20 mouse cellular contexts compared by ENCODE assay signal in the genomic region with DNA sequence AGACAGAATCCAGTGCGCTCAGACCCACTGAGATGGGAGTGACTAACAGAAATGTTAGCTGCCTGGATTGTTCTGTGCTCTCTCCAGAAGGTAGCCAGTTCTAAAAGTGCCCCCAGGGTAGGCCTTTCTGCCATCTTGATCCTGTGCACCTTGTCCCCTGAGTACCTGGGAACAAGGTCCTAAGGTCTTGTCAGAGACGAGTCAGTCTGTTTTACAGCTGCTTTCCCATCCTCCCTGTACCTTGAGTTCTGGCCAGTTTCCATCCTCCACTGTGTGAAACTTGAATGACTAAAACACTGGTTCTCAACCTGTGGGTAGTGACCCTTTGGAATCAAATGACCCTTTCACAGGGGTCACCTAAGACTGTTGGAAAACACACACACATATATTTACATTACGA. TPM values are rescaled to one million over a fixed set of nuclear protein-coding genes. Genes with fewer than 3 reads are reported as not detected.
A peak's percentile ranks its signal among the peaks of the same experiment; 100 is the strongest.
DNase-seq lines count a peak whose midpoint lies in the region; ATAC-seq lines count a peak whose summit lies in the region.
"Had no signal": no experiment of that assay in that cellular context is flagged by ENCODE, and none has a peak within 500 bp of the region (broad histone marks: within the 10 kb centered on the region; RNA-seq: fewer than 3 reads in every experiment).

No protein-coding gene starts in this region.

- ATAC-seq in kidney, embryonic 15.5 days (replicated peaks; ENCODE audit: low FRiP score), result no peak
- no peak for ATAC-seq in kidney, embryonic 14.5 days (ENCODE audit: low FRiP score, low TSS enrichment)
- no peak for ATAC-seq in limb, embryonic 15.5 days (ENCODE audit: insufficient number of reproducible peaks, low FRiP score, low TSS enrichment, low read depth)
- ATAC-seq: activated CD4-positive, CD25-positive, alpha-beta regulatory T cell, adult 4 months; forebrain, embryonic 14.5 days; Patski had no signal

- no peak overlapping the region for H3K9ac ChIP-seq in kidney, embryonic 15.5 days
- H3K9ac ChIP-seq in kidney, embryonic 14.5 days (ENCODE audit: low read depth, low read length), result no peak overlapping the region
- no peak overlapping the region for H3K9ac ChIP-seq in limb, embryonic 15.5 days
- H3K9ac ChIP-seq: heart, embryonic 13.5 days; hindbrain, embryonic 12.5 days had no signal

- DNase-seq in kidney, adult 11 months, result peak; percentile 28
- no peak for DNase-seq in kidney, adult 18-20 months
- peak; percentile 33 to 46 for DNase-seq in kidney, postnatal 36 days
- no peak for DNase-seq in lung, adult 18-20 months
- DNase-seq: adrenal gland, adult 2 months; adrenal gland, postnatal 25 days; cerebellum, adult 18-20 months; cerebellum, adult 9-11 months; cerebellum, postnatal 36 days; heart, postnatal 36 days had no signal

- no peaks in the 10 kb centered on the region for H3K9me3 ChIP-seq in kidney, embryonic 15.5 days (replicated peaks)
- H3K9me3 ChIP-seq in kidney, embryonic 14.5 days (ENCODE audit: control insufficient read depth, low read length), result no peaks in the 10 kb centered on the region
- no peaks in the 10 kb centered on the region for H3K9me3 ChIP-seq in limb, embryonic 15.5 days
- H3K9me3 ChIP-seq: embryonic facial prominence, embryonic 10.5 days; heart, embryonic 13.5 days; hindbrain, embryonic 12.5 days had no signal

- H3K36me3 ChIP-seq in kidney, embryonic 15.5 days, result no peaks in the 10 kb centered on the region
- no peaks in the 10 kb centered on the region for H3K36me3 ChIP-seq in kidney, embryonic 14.5 days (ENCODE audit: control insufficient read depth, insufficient read depth, low read length)
- H3K36me3 ChIP-seq in limb, embryonic 15.5 days, result no peaks in the 10 kb centered on the region
- H3K36me3 ChIP-seq: embryonic facial prominence, embryonic 10.5 days; heart, embryonic 13.5 days; hindbrain, embryonic 12.5 days had no signal

- H3K4me1 ChIP-seq in kidney, embryonic 15.5 days, result peaks cover 22% of the 10 kb centered on the region
- 0 out of 2 replicates have a peak, but pooled peaks cover 7% of the 10 kb centered on the region for H3K4me1 ChIP-seq in kidney, embryonic 14.5 days (ENCODE audit: control insufficient read depth, insufficient read depth, low read length)
- peaks cover 20% of the 10 kb centered on the region; the same call in 1 of the 2 replicates for H3K4me1 ChIP-seq in limb, embryonic 15.5 days
- H3K4me1 ChIP-seq: heart, embryonic 13.5 days had no signal

- H3K27ac ChIP-seq in kidney, embryonic 15.5 days, result 0 out of 2 replicates have a peak overlapping the region, but pooled peaks have one; percentile 3
- H3K27ac ChIP-seq in kidney, embryonic 14.5 days (ENCODE audit: low read depth, low read length), result no peak overlapping the region
- 0 out of 2 replicates have a peak overlapping the region, but pooled peaks have one; percentile 4 for H3K27ac ChIP-seq in limb, embryonic 15.5 days
- H3K27ac ChIP-seq: embryonic facial prominence, embryonic 10.5 days; heart, embryonic 13.5 days; hindbrain, embryonic 12.5 days had no signal

- H3K4me3 ChIP-seq in kidney, embryonic 15.5 days (replicated peaks), result no peak overlapping the region
- H3K4me3 ChIP-seq in kidney, embryonic 14.5 days (ENCODE audit: low read length), result no peak overlapping the region
- H3K4me3 ChIP-seq in limb, embryonic 15.5 days, result no peak overlapping the region
- H3K4me3 ChIP-seq: embryonic facial prominence, embryonic 10.5 days; heart, embryonic 13.5 days; hindbrain, embryonic 12.5 days had no signal

- peaks cover 88% of the 10 kb centered on the region for H3K27me3 ChIP-seq in kidney, embryonic 15.5 days
- no peaks in the 10 kb centered on the region for H3K27me3 ChIP-seq in kidney, embryonic 14.5 days (ENCODE audit: control insufficient read depth, insufficient read depth, low read length)
- H3K27me3 ChIP-seq in limb, embryonic 15.5 days, result peaks cover 54% of the 10 kb centered on the region
- H3K27me3 ChIP-seq: CH12.LX had no signal

- no peak overlapping the region for H3K4me2 ChIP-seq in kidney, embryonic 15.5 days
- no peak overlapping the region for H3K4me2 ChIP-seq in kidney, embryonic 14.5 days (replicated peaks; ENCODE audit: low read depth, low read length)
- no peak overlapping the region for H3K4me2 ChIP-seq in limb, embryonic 15.5 days
- H3K4me2 ChIP-seq: heart, embryonic 13.5 days; hindbrain, embryonic 12.5 days had no signal

- WGBS in kidney, embryonic 15.5 days, result 71% methylated on average over 3 of the region's 3 CpGs
- WGBS in kidney, embryonic 14.5 days, result 67% methylated on average over 3 of the region's 3 CpGs
- 64% methylated on average over 3 of the region's 3 CpGs for WGBS in limb, embryonic 15.5 days

RNA-seq across cellular contexts. Expression of a gene that starts 47.5 kb away (rescaled TPM):
- 188 and 195 TPM in 2 replicates for polyA plus RNA-seq in kidney, embryonic 15.5 days (2015; fragmentation: Nextera tagmentation; extraction: Ambion mirVana)
- 137 and 176 TPM in 2 replicates for polyA plus RNA-seq in kidney, embryonic 14.5 days (2014; fragmentation: Nextera tagmentation; extraction: Ambion mirVana)
- 153 and 167 TPM in 2 replicates for polyA plus RNA-seq in limb, embryonic 15.5 days (2015; fragmentation: Nextera tagmentation; extraction: Ambion mirVana)

Comparison
In these comparisons a context has a peak if more than half of its experiments do, and no peak if none do; other contexts are left out.
1. DNase-seq: peak in kidney, adult 11 months (single experiment) and kidney, postnatal 36 days (2 of 2); none in kidney, adult 18-20 months (single experiment) and lung, adult 18-20 months (0 of 2).